Mouse (Mus musculus): Measurements from ENCODE around the gene Ddn. TPM values are rescaled to one million over a fixed set of nuclear protein-coding genes. Genes with fewer than 3 reads are reported as not detected.

The Ddn gene
- polyA plus RNA-seq (2012) = 0.01 and 0.02 TPM in 2 replicates

DNA sequence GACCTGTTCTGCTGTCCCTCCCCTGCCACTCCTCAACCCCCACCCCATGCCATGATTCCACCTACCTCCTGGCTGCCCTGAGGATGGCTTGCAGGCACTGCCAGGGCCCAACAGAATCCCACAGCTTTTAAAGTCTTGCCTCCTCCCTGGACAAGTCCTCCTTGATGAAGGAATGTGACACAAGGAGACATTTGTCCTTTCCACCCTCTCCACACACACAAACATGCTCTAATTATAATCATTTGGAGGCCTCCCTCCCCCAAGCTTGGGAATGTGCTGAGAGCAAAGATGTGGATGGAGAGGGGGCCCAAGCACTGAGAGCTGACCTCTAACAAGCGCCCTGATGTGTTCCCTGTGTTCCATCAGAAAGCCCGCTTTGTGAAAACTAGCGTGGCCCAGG, at the start of gene Ddn:
Ddn (minus strand) TSS at position 101 of the 400 bp plus-strand sequence.
- peaks cover 41% of the 10 kb centered on the region for H3K36me3 ChIP-seq (ENCODE audit: control insufficient read depth)
- TF ChIP-seq TAL1 (IDR thresholded peaks at IDR 0.05; ENCODE audit: low read length) (no peak), GATA1 (IDR thresholded peaks at IDR 0.05; ENCODE audit: low read length) (no peak)
- peaks cover 42% of the 10 kb centered on the region for H3K4me1 ChIP-seq (ENCODE audit: control insufficient read depth)
- H3K27me3 ChIP-seq (ENCODE audit: control insufficient read depth) = peaks cover 59% of the 10 kb centered on the region
- no peak within 1 kb of the TSS for H3K4me3 ChIP-seq (replicated peaks)
- H3K9me3 ChIP-seq (ENCODE audit: control insufficient read depth, low read length) = peaks cover 19% of the 10 kb centered on the region

DNA sequence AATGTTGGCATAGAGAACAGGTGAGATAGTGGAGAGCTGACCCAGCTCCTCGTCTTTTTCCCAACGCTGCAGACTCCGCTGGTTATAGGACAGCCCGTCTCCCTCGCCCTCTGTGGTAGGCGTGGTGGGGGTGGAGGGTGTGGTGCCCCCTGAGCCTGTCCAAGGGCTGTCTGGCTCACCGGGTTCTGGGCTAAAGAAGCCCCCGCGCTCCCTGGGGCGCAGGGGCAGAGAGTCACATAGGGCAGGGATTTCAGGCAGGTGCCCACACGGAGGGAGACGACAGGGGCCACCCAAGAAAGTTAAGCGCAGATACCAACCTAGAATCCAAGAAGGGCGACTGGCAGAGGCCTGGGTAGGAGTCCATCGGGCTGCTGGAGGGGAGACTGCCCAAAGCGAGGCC, 44.9 kb upstream of the Ddn start:
- no peaks in the 10 kb centered on the region for H3K27me3 ChIP-seq (ENCODE audit: control insufficient read depth)
- no peaks in the 10 kb centered on the region for H3K9me3 ChIP-seq (ENCODE audit: control insufficient read depth, low read length)
- peaks cover 100% of the 10 kb centered on the region for H3K36me3 ChIP-seq (ENCODE audit: control insufficient read depth)
- no peak for TF ChIP-seq TAL1 (IDR thresholded peaks at IDR 0.05; ENCODE audit: low read length)
- no peak for TF ChIP-seq GATA1 (IDR thresholded peaks at IDR 0.05; ENCODE audit: low read length)
- peaks cover 4% of the 10 kb centered on the region for H3K4me1 ChIP-seq (ENCODE audit: control insufficient read depth)
- no peak overlapping the region for H3K4me3 ChIP-seq (replicated peaks)

DNA sequence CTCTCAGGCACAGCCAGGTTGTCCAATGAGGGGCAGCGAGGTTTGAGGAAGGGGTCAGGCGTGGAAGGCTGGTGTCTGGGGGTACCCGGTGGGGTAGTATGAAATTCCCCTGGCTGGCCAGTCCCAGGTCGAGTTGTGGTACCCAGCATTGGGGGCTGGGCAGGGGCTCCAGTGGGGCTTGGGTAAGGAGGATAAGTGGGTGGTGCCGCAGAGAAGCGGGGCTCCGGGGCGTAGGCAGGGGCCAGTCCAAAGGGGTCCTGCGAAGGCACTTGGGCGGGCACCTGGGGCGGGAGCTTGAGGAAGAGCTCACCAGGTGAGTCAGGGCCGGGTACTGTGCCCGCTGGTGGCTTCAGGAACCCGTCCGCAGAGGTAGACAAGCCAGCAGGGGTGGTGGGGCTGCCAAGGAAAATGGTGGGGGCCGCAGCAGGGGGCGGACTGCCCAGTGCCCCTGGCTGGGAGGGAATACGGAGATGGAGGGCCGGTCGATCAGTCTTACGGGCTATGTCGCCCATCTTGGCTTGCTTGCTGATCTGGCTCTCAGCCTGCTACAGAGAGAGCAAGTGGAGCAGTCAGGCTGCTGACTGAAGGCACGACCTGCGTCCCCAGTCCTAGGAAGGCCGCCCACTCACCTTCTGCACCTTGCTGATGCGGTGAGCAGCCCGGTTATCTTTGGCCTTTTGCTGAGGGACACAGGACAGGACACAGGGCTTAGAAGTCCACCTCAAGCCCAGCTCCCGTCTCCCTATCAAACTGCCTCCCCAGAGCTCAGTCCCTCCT, 44.1 kb upstream of the Ddn start:
- Histone ChIP-seq H3K4me3 (replicated peaks) (no peak overlapping the region), H3K36me3 (ENCODE audit: control insufficient read depth) (peaks cover 100% of the 10 kb centered on the region), H3K9me3 (ENCODE audit: control insufficient read depth, low read length) (no peaks in the 10 kb centered on the region), H3K27me3 (ENCODE audit: control insufficient read depth) (no peaks in the 10 kb centered on the region), H3K4me1 (ENCODE audit: control insufficient read depth) (peaks cover 6% of the 10 kb centered on the region)
- TF ChIP-seq TAL1 (IDR thresholded peaks at IDR 0.05; ENCODE audit: low read length) (no peak), GATA1 (IDR thresholded peaks at IDR 0.05; ENCODE audit: low read length) (no peak)

DNA sequence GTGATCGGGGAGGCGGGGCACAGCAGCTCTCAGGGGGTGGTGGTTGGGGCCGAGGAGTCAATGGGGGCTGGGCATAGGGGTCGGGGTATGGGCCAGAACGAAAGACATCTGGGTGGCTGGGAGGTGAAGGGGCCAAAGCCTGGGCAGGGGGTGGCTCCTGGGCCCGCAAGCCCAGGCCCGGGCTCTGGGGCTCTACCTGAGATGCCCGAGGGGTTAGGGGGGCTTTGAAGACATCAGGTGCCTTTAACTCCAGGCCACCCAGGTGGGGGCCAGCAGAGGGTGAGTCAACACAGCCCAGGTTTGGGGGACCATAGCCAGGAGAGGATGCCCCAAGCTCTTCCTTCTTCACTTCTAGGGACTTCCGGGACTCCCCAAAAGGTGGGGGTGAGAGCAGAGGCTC, 43.4 kb upstream of the Ddn start:
- TF ChIP-seq TAL1 (IDR thresholded peaks at IDR 0.05; ENCODE audit: low read length) = no peak
- TF ChIP-seq GATA1 (IDR thresholded peaks at IDR 0.05; ENCODE audit: low read length) = no peak
- Histone ChIP-seq H3K36me3 (ENCODE audit: control insufficient read depth) (peaks cover 100% of the 10 kb centered on the region), H3K4me3 (replicated peaks) (no peak overlapping the region), H3K4me1 (ENCODE audit: control insufficient read depth) (peaks cover 6% of the 10 kb centered on the region), H3K9me3 (ENCODE audit: control insufficient read depth, low read length) (no peaks in the 10 kb centered on the region), H3K27me3 (ENCODE audit: control insufficient read depth) (no peaks in the 10 kb centered on the region)

GRCm38 (mm10) chr15:98852071-98852470, 42.8 kb upstream of the Ddn start:
- no peaks in the 10 kb centered on the region for H3K9me3 ChIP-seq (ENCODE audit: control insufficient read depth, low read length)
- H3K27me3 ChIP-seq (ENCODE audit: control insufficient read depth) = no peaks in the 10 kb centered on the region
- H3K4me3 ChIP-seq (replicated peaks) = no peak overlapping the region
- TF ChIP-seq GATA1 (IDR thresholded peaks at IDR 0.05; ENCODE audit: low read length) (no peak), TAL1 (IDR thresholded peaks at IDR 0.05; ENCODE audit: low read length) (no peak)
- H3K4me1 ChIP-seq (ENCODE audit: control insufficient read depth) = peaks cover 6% of the 10 kb centered on the region
- H3K36me3 ChIP-seq (ENCODE audit: control insufficient read depth) = peaks cover 100% of the 10 kb centered on the region

GRCm38 (mm10) chr15:98851229-98851818, 42.0 kb upstream of the Ddn start:
- H3K4me1 ChIP-seq (ENCODE audit: control insufficient read depth) = peaks cover 6% of the 10 kb centered on the region
- H3K27me3 ChIP-seq (ENCODE audit: control insufficient read depth) = no peaks in the 10 kb centered on the region
- H3K9me3 ChIP-seq (ENCODE audit: control insufficient read depth, low read length) = no peaks in the 10 kb centered on the region
- no peak overlapping the region for H3K4me3 ChIP-seq (replicated peaks)
- H3K36me3 ChIP-seq (ENCODE audit: control insufficient read depth) = peaks cover 100% of the 10 kb centered on the region
- TF ChIP-seq GATA1 (IDR thresholded peaks at IDR 0.05; ENCODE audit: low read length) (no peak), TAL1 (IDR thresholded peaks at IDR 0.05; ENCODE audit: low read length) (no peak)

- no peak overlapping the region for H3K4me3 ChIP-seq (replicated peaks)
- H3K9me3 ChIP-seq (ENCODE audit: control insufficient read depth, low read length) = no peaks in the 10 kb centered on the region
- no peaks in the 10 kb centered on the region for H3K27me3 ChIP-seq (ENCODE audit: control insufficient read depth)
- peaks cover 100% of the 10 kb centered on the region for H3K36me3 ChIP-seq (ENCODE audit: control insufficient read depth)
- peaks cover 6% of the 10 kb centered on the region for H3K4me1 ChIP-seq (ENCODE audit: control insufficient read depth)
- TF ChIP-seq GATA1 (IDR thresholded peaks at IDR 0.05; ENCODE audit: low read length) (no peak), TAL1 (IDR thresholded peaks at IDR 0.05; ENCODE audit: low read length) (no peak)
Observed at GRCm38 (mm10) chr15:98850668-98851067, 41.4 kb upstream of the Ddn start.

GRCm38 (mm10) chr15:98849956-98850600, 40.8 kb upstream of the Ddn start:
- no peaks in the 10 kb centered on the region for H3K9me3 ChIP-seq (ENCODE audit: control insufficient read depth, low read length)
- H3K27me3 ChIP-seq (ENCODE audit: control insufficient read depth) = no peaks in the 10 kb centered on the region
- peaks cover 9% of the 10 kb centered on the region for H3K4me1 ChIP-seq (ENCODE audit: control insufficient read depth)
- H3K4me3 ChIP-seq (replicated peaks) = no peak overlapping the region
- TF ChIP-seq TAL1 (IDR thresholded peaks at IDR 0.05; ENCODE audit: low read length) (no peak), GATA1 (IDR thresholded peaks at IDR 0.05; ENCODE audit: low read length) (no peak)
- peaks cover 100% of the 10 kb centered on the region for H3K36me3 ChIP-seq (ENCODE audit: control insufficient read depth)

- peaks cover 17% of the 10 kb centered on the region for H3K4me1 ChIP-seq (ENCODE audit: control insufficient read depth)
- peaks cover 100% of the 10 kb centered on the region for H3K36me3 ChIP-seq (ENCODE audit: control insufficient read depth)
- no peaks in the 10 kb centered on the region for H3K9me3 ChIP-seq (ENCODE audit: control insufficient read depth, low read length)
- H3K27me3 ChIP-seq (ENCODE audit: control insufficient read depth) = no peaks in the 10 kb centered on the region
- no peak overlapping the region for H3K4me3 ChIP-seq (replicated peaks)
- TF ChIP-seq GATA1 (IDR thresholded peaks at IDR 0.05; ENCODE audit: low read length) = no peak
- TF ChIP-seq TAL1 (IDR thresholded peaks at IDR 0.05; ENCODE audit: low read length) = no peak
Observed at GRCm38 (mm10) chr15:98849165-98849564, 39.9 kb upstream of the Ddn start.

Measured in erythroblast, embryonic 14.5 days (primary cell).